25 mouse cellular contexts compared by ENCODE assay signal in the genomic region with DNA sequence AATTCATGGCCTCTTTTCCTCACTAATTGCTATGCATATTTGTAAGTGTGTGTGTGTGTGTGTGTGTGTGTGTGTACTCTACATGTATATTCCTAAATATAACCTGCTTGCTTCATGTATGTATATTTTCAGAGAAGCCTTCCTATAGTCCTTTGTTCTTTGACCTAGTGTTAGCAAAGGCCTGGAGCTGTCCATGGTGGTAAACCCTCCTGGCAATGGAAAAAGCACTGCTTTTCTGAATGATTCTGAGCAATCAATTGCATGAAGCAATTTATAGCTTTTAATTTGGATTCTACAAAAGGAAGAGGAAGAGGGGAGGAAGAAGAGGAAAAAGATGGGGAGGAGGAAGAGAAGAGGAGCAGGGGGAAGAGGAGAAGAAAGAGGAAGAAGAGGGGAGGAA. TPM values are rescaled to one million over a fixed set of nuclear protein-coding genes. Genes with fewer than 3 reads are reported as not detected.
DNase-seq lines count a peak whose midpoint lies in the region; ATAC-seq lines count a peak whose summit lies in the region.
"Had no signal": no experiment of that assay in that cellular context is flagged by ENCODE, and none has a peak within 500 bp of the region (broad histone marks: within the 10 kb centered on the region; RNA-seq: fewer than 3 reads in every experiment).

No protein-coding gene starts in this region.

- no peaks in the 10 kb centered on the region for H3K27me3 ChIP-seq in embryonic facial prominence, embryonic 11.5 days (ENCODE audit: control insufficient read depth, insufficient read depth, low read length)
- H3K27me3 ChIP-seq in embryonic facial prominence, embryonic 10.5 days (replicated peaks; ENCODE audit: low read depth, poor library complexity, severe bottlenecking) = no peaks in the 10 kb centered on the region
- H3K27me3 ChIP-seq in limb, embryonic 11.5 days (ENCODE audit: control insufficient read depth, insufficient read depth, low read length) = no peaks in the 10 kb centered on the region
- no peaks in the 10 kb centered on the region for H3K27me3 ChIP-seq in limb, embryonic 10.5 days (ENCODE audit: low read depth, poor library complexity, severe bottlenecking)
- H3K27me3 ChIP-seq: embryonic facial prominence, embryonic 13.5 days; forebrain, embryonic 12.5 days; forebrain, embryonic 15.5 days; hindbrain, embryonic 12.5 days; hindbrain, embryonic 15.5 days; Patski had no signal

- ATAC-seq in embryonic facial prominence, embryonic 11.5 days (replicated peaks; ENCODE audit: insufficient number of reproducible peaks, low FRiP score, low TSS enrichment, low read depth) = no peak
- ATAC-seq in limb, embryonic 11.5 days (ENCODE audit: insufficient number of reproducible peaks, low FRiP score, low TSS enrichment, low read depth) = no peak
- ATAC-seq: CD4-positive, CD25-positive, alpha-beta regulatory T cell, adult 4 months; forebrain, embryonic 15.5 days; intestine, embryonic 16.5 days; Patski had no signal

- H3K27ac ChIP-seq in embryonic facial prominence, embryonic 11.5 days (replicated peaks; ENCODE audit: low read depth, low read length) = no peak overlapping the region
- H3K27ac ChIP-seq in embryonic facial prominence, embryonic 10.5 days (replicated peaks) = no peak overlapping the region
- no peak overlapping the region for H3K27ac ChIP-seq in limb, embryonic 11.5 days (replicated peaks; ENCODE audit: low read depth, low read length)
- H3K27ac ChIP-seq in limb, embryonic 10.5 days = no peak overlapping the region
- H3K27ac ChIP-seq: embryonic facial prominence, embryonic 13.5 days; forebrain, embryonic 12.5 days; forebrain, embryonic 15.5 days; hindbrain, embryonic 12.5 days; hindbrain, embryonic 15.5 days had no signal

- H3K9ac ChIP-seq in embryonic facial prominence, embryonic 11.5 days (replicated peaks; ENCODE audit: low read length) = no peak overlapping the region
- no peak overlapping the region for H3K9ac ChIP-seq in limb, embryonic 11.5 days (ENCODE audit: low read length)
- H3K9ac ChIP-seq: embryonic facial prominence, embryonic 13.5 days; forebrain, embryonic 12.5 days; forebrain, embryonic 15.5 days; hindbrain, embryonic 12.5 days; hindbrain, embryonic 15.5 days had no signal

- no peaks in the 10 kb centered on the region for H3K9me3 ChIP-seq in embryonic facial prominence, embryonic 11.5 days (replicated peaks; ENCODE audit: control insufficient read depth, low read length)
- H3K9me3 ChIP-seq in embryonic facial prominence, embryonic 10.5 days = no peaks in the 10 kb centered on the region
- no peaks in the 10 kb centered on the region for H3K9me3 ChIP-seq in limb, embryonic 11.5 days (ENCODE audit: control insufficient read depth, low read length)
- no peaks in the 10 kb centered on the region for H3K9me3 ChIP-seq in limb, embryonic 10.5 days (replicated peaks)
- H3K9me3 ChIP-seq: embryonic facial prominence, embryonic 13.5 days; forebrain, embryonic 12.5 days; forebrain, embryonic 15.5 days; hindbrain, embryonic 12.5 days; hindbrain, embryonic 15.5 days had no signal

- no peaks in the 10 kb centered on the region for H3K4me1 ChIP-seq in embryonic facial prominence, embryonic 11.5 days (ENCODE audit: control insufficient read depth, insufficient read depth, low read length)
- H3K4me1 ChIP-seq in embryonic facial prominence, embryonic 10.5 days = no peaks in the 10 kb centered on the region
- H3K4me1 ChIP-seq in limb, embryonic 11.5 days (ENCODE audit: control insufficient read depth, insufficient read depth, low read length) = no peaks in the 10 kb centered on the region
- no peaks in the 10 kb centered on the region for H3K4me1 ChIP-seq in limb, embryonic 10.5 days
- H3K4me1 ChIP-seq: embryonic facial prominence, embryonic 13.5 days had no signal

- no peak overlapping the region for H3K4me2 ChIP-seq in embryonic facial prominence, embryonic 11.5 days (ENCODE audit: low read depth, low read length)
- no peak overlapping the region for H3K4me2 ChIP-seq in limb, embryonic 11.5 days (ENCODE audit: low read depth, severe bottlenecking)
- H3K4me2 ChIP-seq: embryonic facial prominence, embryonic 13.5 days; forebrain, embryonic 12.5 days; forebrain, embryonic 15.5 days; hindbrain, embryonic 12.5 days; hindbrain, embryonic 15.5 days had no signal

- H3K36me3 ChIP-seq in embryonic facial prominence, embryonic 11.5 days (replicated peaks; ENCODE audit: control insufficient read depth, insufficient read depth, low read depth, low read length) = no peaks in the 10 kb centered on the region
- no peaks in the 10 kb centered on the region for H3K36me3 ChIP-seq in embryonic facial prominence, embryonic 10.5 days (replicated peaks)
- H3K36me3 ChIP-seq in limb, embryonic 11.5 days (ENCODE audit: control insufficient read depth, insufficient read depth, low read length) = no peaks in the 10 kb centered on the region
- no peaks in the 10 kb centered on the region for H3K36me3 ChIP-seq in limb, embryonic 10.5 days
- H3K36me3 ChIP-seq: embryonic facial prominence, embryonic 13.5 days; forebrain, embryonic 12.5 days; forebrain, embryonic 15.5 days; hindbrain, embryonic 12.5 days; hindbrain, embryonic 15.5 days had no signal

- DNase-seq in embryonic facial prominence, embryonic 11.5 days (ENCODE audit: low spot score) = peak; percentile 70
- no peak for DNase-seq in embryonic facial prominence, embryonic 10.5 days (ENCODE audit: low spot score)
- peak; percentile 52 for DNase-seq in limb, embryonic 11.5 days (ENCODE audit: low spot score)
- DNase-seq in limb, embryonic 10.5 days (ENCODE audit: low spot score) = no peak
- DNase-seq in NIH3T3 (ENCODE audit: low read depth) (peak; percentile 37), adipocyte (ENCODE audit: low spot score) (peak; percentile 48)
- no peak for DNase-seq in layer of hippocampus, postnatal 25 days (ENCODE audit: extremely low spot score in 1 of 2, low spot score in 1 of 2)
- no peak for DNase-seq in kidney, adult 11 months
- DNase-seq: adrenal gland, adult 8-10 months; adrenal gland, postnatal 25 days; cerebellum, adult 11-12 months; cerebellum, adult 8-10 months; cerebellum, postnatal 10 days; cerebellum, postnatal 36 days; gastrocnemius, postnatal 25 days; heart, adult 18-20 months had no signal

- H3K4me3 ChIP-seq in embryonic facial prominence, embryonic 11.5 days (ENCODE audit: low read depth, low read length) = no peak overlapping the region
- no peak overlapping the region for H3K4me3 ChIP-seq in embryonic facial prominence, embryonic 10.5 days
- no peak overlapping the region for H3K4me3 ChIP-seq in limb, embryonic 11.5 days (ENCODE audit: low read depth, low read length)
- H3K4me3 ChIP-seq in limb, embryonic 10.5 days = no peak overlapping the region
- H3K4me3 ChIP-seq: embryonic facial prominence, embryonic 13.5 days; erythroblast, embryonic 14.5 days; forebrain, embryonic 12.5 days; forebrain, embryonic 15.5 days; hindbrain, embryonic 12.5 days; hindbrain, embryonic 15.5 days had no signal

RNA-seq across cellular contexts. Expression of gene Tent4a, which starts 22.3 kb away (rescaled TPM):
- polyA plus RNA-seq in embryonic facial prominence, embryonic 11.5 days (2014; fragmentation: Nextera tagmentation; extraction: Ambion mirVana) = 6.6 and 7.1 TPM in 2 replicates
- 5.0 TPM in 2 replicates for polyA plus RNA-seq in embryonic facial prominence, embryonic 10.5 days (2016; fragmentation: Nextera tagmentation; extraction: Ambion mirVana)
- polyA plus RNA-seq in limb, embryonic 11.5 days (2014; fragmentation: Nextera tagmentation; extraction: Ambion mirVana) = 8.4 and 8.5 TPM in 2 replicates
- 6.0 TPM in 2 replicates for polyA plus RNA-seq in limb, embryonic 10.5 days (2016; fragmentation: Nextera tagmentation; extraction: Ambion mirVana)
- 10 to 100 TPM; 42.3 to 43.9 TPM for total RNA-seq in layer of hippocampus, postnatal 25 days (2021)

RNA-seq across cellular contexts. Expression of gene Nsun2, which starts 23.2 kb away (rescaled TPM):
- 152 and 159 TPM in 2 replicates for polyA plus RNA-seq in embryonic facial prominence, embryonic 11.5 days (2014; fragmentation: Nextera tagmentation; extraction: Ambion mirVana)
- polyA plus RNA-seq in embryonic facial prominence, embryonic 10.5 days (2016; fragmentation: Nextera tagmentation; extraction: Ambion mirVana) = 166 and 173 TPM in 2 replicates
- polyA plus RNA-seq in limb, embryonic 11.5 days (2014; fragmentation: Nextera tagmentation; extraction: Ambion mirVana) = 149 and 159 TPM in 2 replicates
- 172 and 198 TPM in 2 replicates for polyA plus RNA-seq in limb, embryonic 10.5 days (2016; fragmentation: Nextera tagmentation; extraction: Ambion mirVana)
- total RNA-seq in layer of hippocampus, postnatal 25 days (2021) = 10 to 100 TPM; 80.5 to 85.3 TPM

RNA-seq across cellular contexts. Expression of gene Srd5a1, which starts 54.5 kb away (rescaled TPM):
- 20.8 and 21.5 TPM in 2 replicates for polyA plus RNA-seq in embryonic facial prominence, embryonic 11.5 days (2014; fragmentation: Nextera tagmentation; extraction: Ambion mirVana)
- 29.0 TPM in 2 replicates for polyA plus RNA-seq in embryonic facial prominence, embryonic 10.5 days (2016; fragmentation: Nextera tagmentation; extraction: Ambion mirVana)
- polyA plus RNA-seq in limb, embryonic 11.5 days (2014; fragmentation: Nextera tagmentation; extraction: Ambion mirVana) = 19.3 and 23.5 TPM in 2 replicates
- 19.5 and 29.6 TPM in 2 replicates for polyA plus RNA-seq in limb, embryonic 10.5 days (2016; fragmentation: Nextera tagmentation; extraction: Ambion mirVana)
- 10 to 100 TPM; 14.7 to 15.8 TPM for total RNA-seq in layer of hippocampus, postnatal 25 days (2021)

Comparison
In these comparisons a context has a peak if more than half of its experiments do, and no peak if none do; other contexts are left out.
1. DNase-seq: peak in embryonic facial prominence, embryonic 11.5 days (single experiment), limb, embryonic 11.5 days (single experiment), NIH3T3 (single experiment) and adipocyte (single experiment); none in embryonic facial prominence, embryonic 10.5 days (single experiment), limb, embryonic 10.5 days (single experiment), layer of hippocampus, postnatal 25 days (0 of 2) and kidney, adult 11 months (single experiment).